Mouse (Mus musculus): Measurements from ENCODE around the gene Cd28. TPM values are rescaled to one million over a fixed set of nuclear protein-coding genes. Genes with fewer than 3 reads are reported as not detected.

Gene Cd28
- 0.35 TPM for polyA plus RNA-seq (2012; fragmentation: generic; extraction: Trizol)

DNA sequence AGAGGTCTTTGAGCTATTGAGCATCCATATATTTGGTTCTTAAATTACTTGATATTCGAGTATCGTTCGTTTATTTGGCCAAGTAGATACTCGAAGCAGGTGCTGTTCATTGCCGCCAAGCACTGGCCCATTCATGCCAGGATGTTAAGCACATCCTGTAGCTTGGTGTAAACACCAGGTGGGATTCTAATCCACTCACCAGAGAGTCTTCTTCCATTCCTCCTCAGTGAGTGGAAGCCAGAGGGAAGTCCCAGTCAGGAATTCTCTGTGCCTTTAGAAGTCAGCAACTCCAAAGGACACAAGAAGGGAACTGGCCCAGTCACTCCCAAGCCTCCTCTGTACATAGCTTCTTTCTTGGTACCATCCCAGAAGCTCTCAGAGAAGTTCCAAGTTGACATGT, at the start of gene Cd28:
Gene Cd28, plus strand, starts transcription at position 234 of the 400 bp plus-strand sequence.
- Histone ChIP-seq H3K79me2 (ENCODE audit: control insufficient read depth, insufficient read depth) (no peaks in the 10 kb centered on the region), H3K36me3 (ENCODE audit: control insufficient read depth, insufficient read depth) (no peaks in the 10 kb centered on the region), H3K27me3 (ENCODE audit: control insufficient read depth, insufficient read depth, insufficient read length) (no peaks in the 10 kb centered on the region), H3ac (ENCODE audit: control insufficient read depth, insufficient read length) (no peak within 1 kb of the TSS), H3K4me3 (no peak within 1 kb of the TSS), H3K4me2 (ENCODE audit: low read depth) (peak within 1 kb of the TSS; percentile 28)
- TF ChIP-seq MAX (IDR thresholded peaks at IDR 0.05; ENCODE audit: low read depth) (no peak), REST (IDR thresholded peaks at IDR 0.05; ENCODE audit: insufficient read depth, insufficient read length) (no peak)

DNA sequence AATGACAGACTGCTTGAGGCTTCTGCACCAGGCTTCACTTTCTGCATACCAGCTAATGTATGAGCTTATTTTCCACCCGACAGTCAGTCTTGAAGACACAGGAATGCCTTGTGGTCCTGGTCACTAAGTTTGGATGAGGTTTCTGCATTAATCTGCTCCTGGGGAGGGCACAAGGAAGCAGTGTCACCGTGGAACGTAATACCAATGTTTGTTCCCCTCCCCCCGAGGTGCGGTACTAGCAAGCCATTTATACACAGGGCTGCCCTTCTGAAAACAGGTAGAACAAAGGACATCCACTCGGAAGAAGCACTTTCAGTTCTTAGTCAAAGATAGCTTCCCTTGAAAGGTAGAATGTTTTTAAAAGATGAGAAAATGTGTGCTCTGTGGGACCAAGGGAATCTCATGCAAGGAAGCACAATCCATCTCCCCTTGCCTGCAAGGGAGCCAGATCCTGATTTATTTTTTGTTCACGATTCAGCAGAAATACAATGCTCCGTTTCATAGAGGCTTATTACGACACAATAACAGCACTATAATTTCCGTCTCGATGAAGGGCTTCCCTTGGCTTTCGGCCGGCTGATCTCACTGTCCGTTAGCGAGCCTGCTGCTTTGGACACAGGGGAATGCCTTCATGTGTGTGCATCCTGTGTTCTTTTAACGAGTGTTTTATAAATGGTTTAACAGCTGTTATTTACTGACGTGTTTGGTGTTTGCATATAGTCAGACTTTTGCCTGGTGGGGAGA, 48.6 kb upstream of the Cd28 start:
- Histone ChIP-seq H3K4me2 (ENCODE audit: low read depth) (peak overlapping the region; percentile 22), H3K4me3 (no peak overlapping the region), H3K27me3 (ENCODE audit: control insufficient read depth, insufficient read depth, insufficient read length) (no peaks in the 10 kb centered on the region), H3K36me3 (ENCODE audit: control insufficient read depth, insufficient read depth) (no peaks in the 10 kb centered on the region), H3K79me2 (ENCODE audit: control insufficient read depth, insufficient read depth) (no peaks in the 10 kb centered on the region), H3ac (ENCODE audit: control insufficient read depth, insufficient read length) (no peak overlapping the region)
- TF ChIP-seq SRF (IDR thresholded peaks at IDR 0.05; ENCODE audit: control insufficient read depth, insufficient read length, low read depth) (no peak), MYOD1 (IDR thresholded peaks at IDR 0.05; ENCODE audit: control insufficient read depth in 1 of 3, insufficient read length in 2 of 3, low read depth in 2 of 3) (no peak), POLR2A (IDR thresholded peaks at IDR 0.05; ENCODE audit: insufficient read length, low read depth) (no peak), E2F4 (IDR thresholded peaks at IDR 0.05; ENCODE audit: insufficient read depth) (no peak), TCF3 (IDR thresholded peaks at IDR 0.05; ENCODE audit: insufficient read length, low read depth) (no peak), USF1 (IDR thresholded peaks at IDR 0.05; ENCODE audit: low read depth) (no peak), MYOG (IDR thresholded peaks at IDR 0.05; ENCODE audit: control insufficient read depth in 1 of 3, insufficient read depth in 1 of 3, insufficient read length in 2 of 3, low read depth in 2 of 3) (no peak), POLR2AphosphoS2 (IDR thresholded peaks at IDR 0.05; ENCODE audit: insufficient read length, low read depth) (no peak), CEBPB (IDR thresholded peaks at IDR 0.05; ENCODE audit: insufficient read depth, poor library complexity, severe bottlenecking) (no peak)

DNA sequence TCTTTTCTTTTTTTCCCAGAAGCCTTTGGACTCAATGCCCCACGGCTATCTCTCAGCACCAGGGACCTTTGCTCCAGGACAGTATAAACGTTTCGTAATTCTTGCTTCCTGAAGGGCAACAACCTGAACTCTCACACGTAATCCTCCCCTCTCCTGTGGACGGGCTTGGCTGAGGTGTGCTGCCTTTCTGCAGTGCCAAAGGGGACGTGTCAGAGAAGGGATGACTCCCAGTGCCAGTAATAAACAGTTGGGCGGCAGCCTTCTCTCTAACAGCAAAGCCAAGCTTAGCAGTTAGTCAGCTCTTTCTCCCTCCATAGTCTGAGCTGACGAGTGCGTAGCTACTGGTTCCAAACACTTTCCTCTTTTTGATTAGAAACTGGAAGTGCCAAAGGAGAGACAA, 47.6 kb upstream of the Cd28 start:
- Histone ChIP-seq H3ac (ENCODE audit: control insufficient read depth, insufficient read length) (no peak overlapping the region), H3K79me2 (ENCODE audit: control insufficient read depth, insufficient read depth) (no peaks in the 10 kb centered on the region), H3K27me3 (ENCODE audit: control insufficient read depth, insufficient read depth, insufficient read length) (no peaks in the 10 kb centered on the region), H3K4me3 (no peak overlapping the region), H3K4me2 (ENCODE audit: low read depth) (no peak overlapping the region), H3K36me3 (ENCODE audit: control insufficient read depth, insufficient read depth) (no peaks in the 10 kb centered on the region)
- no peak for TF ChIP-seq CEBPB (IDR thresholded peaks at IDR 0.05; ENCODE audit: insufficient read depth, poor library complexity, severe bottlenecking)
- TF ChIP-seq TCF12 (IDR thresholded peaks at IDR 0.05; ENCODE audit: insufficient read depth, poor library complexity, severe bottlenecking), result no peak
- no peak for TF ChIP-seq MYOG (IDR thresholded peaks at IDR 0.05; ENCODE audit: control insufficient read depth in 1 of 3, insufficient read depth in 1 of 3, insufficient read length in 2 of 3, low read depth in 2 of 3)
- no peak for TF ChIP-seq POLR2A (IDR thresholded peaks at IDR 0.05; ENCODE audit: insufficient read length, low read depth)
- TF ChIP-seq USF1 (IDR thresholded peaks at IDR 0.05; ENCODE audit: low read depth), result no peak
- no peak for TF ChIP-seq POLR2AphosphoS2 (IDR thresholded peaks at IDR 0.05; ENCODE audit: insufficient read length, low read depth)
- no peak for TF ChIP-seq E2F4 (IDR thresholded peaks at IDR 0.05; ENCODE audit: insufficient read depth)
- no peak for TF ChIP-seq TCF3 (IDR thresholded peaks at IDR 0.05; ENCODE audit: insufficient read length, low read depth)
- TF ChIP-seq SRF (IDR thresholded peaks at IDR 0.05; ENCODE audit: control insufficient read depth, insufficient read length, low read depth), result no peak
- TF ChIP-seq MAX (IDR thresholded peaks at IDR 0.05; ENCODE audit: low read depth), result no peak
- no peak for TF ChIP-seq MYOD1 (IDR thresholded peaks at IDR 0.05; ENCODE audit: control insufficient read depth in 1 of 3, insufficient read length in 2 of 3, low read depth in 2 of 3)
- no peak for TF ChIP-seq REST (IDR thresholded peaks at IDR 0.05; ENCODE audit: insufficient read depth, insufficient read length)

DNA sequence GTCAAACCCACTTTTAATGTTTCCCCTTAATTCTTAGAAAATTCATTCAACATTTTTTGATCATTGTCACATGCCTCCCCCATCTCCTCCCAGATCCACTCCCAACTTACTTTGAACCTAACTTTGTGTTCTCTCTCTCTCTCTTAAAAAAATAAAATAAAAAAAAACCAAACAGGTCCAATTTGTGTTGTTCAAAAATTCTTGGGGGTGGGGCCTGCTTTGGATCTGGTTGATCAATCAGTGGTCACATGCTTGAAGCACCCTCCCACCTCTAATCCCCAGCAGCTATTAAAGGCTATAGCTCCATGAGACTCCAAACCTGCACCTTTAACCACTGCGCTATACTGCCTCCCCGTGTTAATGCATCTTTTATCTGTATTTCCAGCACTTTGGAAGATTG, 46.9 kb upstream of the Cd28 start:
- Histone ChIP-seq H3K36me3 (ENCODE audit: control insufficient read depth, insufficient read depth) (no peaks in the 10 kb centered on the region), H3K27me3 (ENCODE audit: control insufficient read depth, insufficient read depth, insufficient read length) (no peaks in the 10 kb centered on the region), H3K79me2 (ENCODE audit: control insufficient read depth, insufficient read depth) (no peaks in the 10 kb centered on the region), H3ac (ENCODE audit: control insufficient read depth, insufficient read length) (no peak overlapping the region), H3K4me2 (ENCODE audit: low read depth) (no peak overlapping the region), H3K4me3 (no peak overlapping the region)
- no peak for TF ChIP-seq POLR2A (IDR thresholded peaks at IDR 0.05; ENCODE audit: insufficient read length, low read depth)
- TF ChIP-seq MYOD1 (IDR thresholded peaks at IDR 0.05; ENCODE audit: control insufficient read depth in 1 of 3, insufficient read length in 2 of 3, low read depth in 2 of 3), result no peak
- no peak for TF ChIP-seq E2F4 (IDR thresholded peaks at IDR 0.05; ENCODE audit: insufficient read depth)
- no peak for TF ChIP-seq CEBPB (IDR thresholded peaks at IDR 0.05; ENCODE audit: insufficient read depth, poor library complexity, severe bottlenecking)
- TF ChIP-seq TCF3 (IDR thresholded peaks at IDR 0.05; ENCODE audit: insufficient read length, low read depth), result no peak
- no peak for TF ChIP-seq POLR2AphosphoS2 (IDR thresholded peaks at IDR 0.05; ENCODE audit: insufficient read length, low read depth)
- TF ChIP-seq MYOG (IDR thresholded peaks at IDR 0.05; ENCODE audit: control insufficient read depth in 1 of 3, insufficient read depth in 1 of 3, insufficient read length in 2 of 3, low read depth in 2 of 3), result no peak
- no peak for TF ChIP-seq REST (IDR thresholded peaks at IDR 0.05; ENCODE audit: insufficient read depth, insufficient read length)
- TF ChIP-seq MAX (IDR thresholded peaks at IDR 0.05; ENCODE audit: low read depth), result no peak
- no peak for TF ChIP-seq USF1 (IDR thresholded peaks at IDR 0.05; ENCODE audit: low read depth)
- TF ChIP-seq TCF12 (IDR thresholded peaks at IDR 0.05; ENCODE audit: insufficient read depth, poor library complexity, severe bottlenecking), result no peak
- no peak for TF ChIP-seq SRF (IDR thresholded peaks at IDR 0.05; ENCODE audit: control insufficient read depth, insufficient read length, low read depth)

DNA sequence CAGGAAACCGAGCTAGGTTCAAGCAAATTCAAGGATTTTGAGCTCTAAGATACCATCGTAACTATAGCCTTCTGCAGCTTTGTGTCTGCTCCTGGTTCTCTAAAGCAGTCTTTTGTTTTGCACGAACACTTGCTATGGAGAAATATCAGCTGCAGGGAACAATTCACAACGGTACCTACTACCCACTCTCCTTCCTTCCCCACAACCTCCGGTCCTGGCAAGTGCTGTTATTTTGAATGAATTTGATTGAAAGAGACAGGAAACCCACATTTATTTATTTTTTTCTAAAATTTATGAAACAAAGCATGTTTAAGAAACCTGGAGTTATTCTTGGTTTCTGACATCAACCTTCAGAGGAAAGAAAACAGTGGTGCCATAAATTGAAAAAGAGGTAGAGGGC, 46.4 kb upstream of the Cd28 start:
- Histone ChIP-seq H3K27me3 (ENCODE audit: control insufficient read depth, insufficient read depth, insufficient read length) (no peaks in the 10 kb centered on the region), H3K4me2 (ENCODE audit: low read depth) (no peak overlapping the region), H3K79me2 (ENCODE audit: control insufficient read depth, insufficient read depth) (no peaks in the 10 kb centered on the region), H3K36me3 (ENCODE audit: control insufficient read depth, insufficient read depth) (no peaks in the 10 kb centered on the region), H3K4me3 (no peak overlapping the region), H3ac (ENCODE audit: control insufficient read depth, insufficient read length) (no peak overlapping the region)
- TF ChIP-seq USF1 (IDR thresholded peaks at IDR 0.05; ENCODE audit: low read depth), result no peak
- no peak for TF ChIP-seq POLR2A (IDR thresholded peaks at IDR 0.05; ENCODE audit: insufficient read length, low read depth)
- TF ChIP-seq MAX (IDR thresholded peaks at IDR 0.05; ENCODE audit: low read depth), result no peak
- TF ChIP-seq MYOG (IDR thresholded peaks at IDR 0.05; ENCODE audit: control insufficient read depth in 1 of 3, insufficient read depth in 1 of 3, insufficient read length in 2 of 3, low read depth in 2 of 3), result no peak

Data from myocyte (in vitro differentiated cells).